Mouse (Mus musculus) CH12.LX (cell line): ENCODE data around the gene Ston1.

Experiments
- CHD1 ChIP-seq: IDR thresholded peaks from 2 replicates; pipeline ENCODE4 v1.6.1; 2012; ENCODE audit warnings: low read depth, low read length, improper control_type of control experiment, inconsistent platforms
- CTCF ChIP-seq, 2 experiments: IDR thresholded peaks in 1 of 2; conservative IDR thresholded peaks in 1 of 2; 2 replicates each; pipeline ENCODE4 v1.5.1; 2011 to 2012; ENCODE audit warnings: low read depth in 2 of 2, low read length in 2 of 2, improper control_type of control experiment in 1 of 2, inconsistent platforms in 1 of 2, mild to moderate bottlenecking in 1 of 2, moderate library complexity in 1 of 2
- POLR2A ChIP-seq: IDR thresholded peaks from 2 replicates; pipeline ENCODE4 v1.6.1; 2011; ENCODE audit warnings: low read depth, mild to moderate bottlenecking, improper control_type of control experiment, low read length
- TCF12 ChIP-seq: IDR thresholded peaks from 2 replicates; pipeline ENCODE4 v1.6.1; 2014; ENCODE audit warnings: low read depth, mild to moderate bottlenecking, inconsistent platforms, low read length, improper control_type of control experiment

GRCm38 (mm10) chr17:88553001-88553449 lies 44.5 kb upstream of the Ston1 start:
- no peak for TF ChIP-seq CHD1
- TF ChIP-seq CTCF (conservative IDR thresholded peaks at IDR 0.05 in 1 of 2, IDR thresholded peaks at IDR 0.05 in 1 of 2; ENCODE audit: low read depth in 2 of 2, low read length in 2 of 2) = no peak
- TF ChIP-seq POLR2A = no peak
- no peak for TF ChIP-seq TCF12
